Mouse (Mus musculus) cortical plate, adult 2 months (tissue): ENCODE measurements around the gene Mbtps2.

Experiments used
- CTCF ChIP-seq: fragments of 200-500 bp; IDR thresholded peaks from 2 replicates; pipeline ENCODE4 v1.5.1; 2011; ENCODE audit warnings: mild to moderate bottlenecking, control low read depth, low read length; ENCODE audit not compliant: insufficient read depth; ENCODE audit errors: extremely low read depth
- POLR2A ChIP-seq: fragments of 200-500 bp; IDR thresholded peaks from 2 replicates; pipeline ENCODE4 v1.6.1; 2011; ENCODE audit warnings: mild to moderate bottlenecking, low read length, control low read depth; ENCODE audit not compliant: insufficient read depth; ENCODE audit errors: extremely low read depth

- TF ChIP-seq CTCF (no peak), POLR2A (no peak)
These were observed 34.7 kb downstream of the Mbtps2 start for GRCm38 (mm10) chrX:157563794-157564193.
